Mouse (Mus musculus): ENCODE data around the gene Cc2d1a. TPM values are rescaled to one million over a fixed set of nuclear protein-coding genes. Genes with fewer than 3 reads are reported as not detected.
A peak's percentile ranks its signal among the peaks of the same experiment; 100 is the strongest.

Gene Cc2d1a
- polyA plus RNA-seq, 1 experiment from 2014 or later, result 16.3 TPM

GRCm38 (mm10) chr8:84089277-84089676, 58.5 kb downstream of the Cc2d1a start:
- DNase-seq (ENCODE audit: low spot score) (no peak), ATAC-seq (no peak)
- Histone ChIP-seq H3K9me3 (ENCODE audit: low read length) (no peaks in the 10 kb centered on the region), H3K4me1 (ENCODE audit: insufficient read depth, low read depth, low read length) (no peaks in the 10 kb centered on the region), H3K4me3 (ENCODE audit: low read depth, low read length) (no peak overlapping the region), H3K36me3 (ENCODE audit: insufficient read depth, low read length) (peaks cover 23% of the 10 kb centered on the region; the same call in 1 of the 2 replicates), H3K27ac (ENCODE audit: low read length) (no peak overlapping the region), H3K27me3 (replicated peaks; ENCODE audit: insufficient read depth, low read length) (no peaks in the 10 kb centered on the region), H3K4me2 (replicated peaks; ENCODE audit: low read depth, low read length) (no peak overlapping the region), H3K9ac (replicated peaks; ENCODE audit: low read depth) (no peak overlapping the region)
- WGBS, result 59% methylated on average over 9 of the region's 9 CpGs
- TF ChIP-seq CTCF (IDR thresholded peaks at IDR 0.05) (no peak), EP300 (IDR thresholded peaks at IDR 0.05) (no peak)

GRCm38 (mm10) chr8:84087821-84088220, 59.9 kb downstream of the Cc2d1a start:
- no peak for DNase-seq (ENCODE audit: low spot score)
- Histone ChIP-seq H3K9ac (replicated peaks; ENCODE audit: low read depth) (no peak overlapping the region), H3K4me1 (ENCODE audit: insufficient read depth, low read depth, low read length) (no peaks in the 10 kb centered on the region), H3K9me3 (ENCODE audit: low read length) (no peaks in the 10 kb centered on the region), H3K36me3 (ENCODE audit: insufficient read depth, low read length) (peaks cover 30% of the 10 kb centered on the region), H3K27ac (ENCODE audit: low read length) (no peak overlapping the region), H3K27me3 (replicated peaks; ENCODE audit: insufficient read depth, low read length) (no peaks in the 10 kb centered on the region), H3K4me3 (ENCODE audit: low read depth, low read length) (no peak overlapping the region), H3K4me2 (replicated peaks; ENCODE audit: low read depth, low read length) (no peak overlapping the region)
- no peak for ATAC-seq
- 95% methylated on average over 14 of the region's 14 CpGs for WGBS
- TF ChIP-seq CTCF (IDR thresholded peaks at IDR 0.05) (no peak), EP300 (IDR thresholded peaks at IDR 0.05) (no peak)

GRCm38 (mm10) chr8:84087156-84087555, 60.6 kb downstream of the Cc2d1a start:
- no peak overlapping the region for H3K9ac ChIP-seq (replicated peaks; ENCODE audit: low read depth)
- no peak overlapping the region for H3K27ac ChIP-seq (ENCODE audit: low read length)
- TF ChIP-seq EP300 (IDR thresholded peaks at IDR 0.05) (no peak), CTCF (IDR thresholded peaks at IDR 0.05) (no peak)
- no peak for DNase-seq (ENCODE audit: low spot score)
- no peaks in the 10 kb centered on the region for H3K4me1 ChIP-seq (ENCODE audit: insufficient read depth, low read depth, low read length)
- peaks cover 36% of the 10 kb centered on the region for H3K36me3 ChIP-seq (ENCODE audit: insufficient read depth, low read length)
- 92% methylated on average over 7 of the region's 7 CpGs for WGBS
- no peaks in the 10 kb centered on the region for H3K27me3 ChIP-seq (replicated peaks; ENCODE audit: insufficient read depth, low read length)
- H3K4me3 ChIP-seq (ENCODE audit: low read depth, low read length), result no peak overlapping the region
- H3K9me3 ChIP-seq (ENCODE audit: low read length), result no peaks in the 10 kb centered on the region
- H3K4me2 ChIP-seq (replicated peaks; ENCODE audit: low read depth, low read length), result no peak overlapping the region
- no peak for ATAC-seq

GRCm38 (mm10) chr8:84084341-84085115, 63.2 kb downstream of the Cc2d1a start:
- Histone ChIP-seq H3K27me3 (replicated peaks; ENCODE audit: insufficient read depth, low read length) (no peaks in the 10 kb centered on the region), H3K4me2 (replicated peaks; ENCODE audit: low read depth, low read length) (no peak overlapping the region), H3K36me3 (ENCODE audit: insufficient read depth, low read length) (peaks cover 46% of the 10 kb centered on the region), H3K4me3 (ENCODE audit: low read depth, low read length) (no peak overlapping the region), H3K9ac (replicated peaks; ENCODE audit: low read depth) (no peak overlapping the region), H3K4me1 (ENCODE audit: insufficient read depth, low read depth, low read length) (no peaks in the 10 kb centered on the region), H3K27ac (ENCODE audit: low read length) (no peak overlapping the region), H3K9me3 (ENCODE audit: low read length) (no peaks in the 10 kb centered on the region)
- no peak for TF ChIP-seq CTCF (IDR thresholded peaks at IDR 0.05)
- no peak for TF ChIP-seq EP300 (IDR thresholded peaks at IDR 0.05)
- WGBS, result 65% methylated on average over 29 of the region's 42 CpGs
- DNase-seq (ENCODE audit: low spot score) (no peak), ATAC-seq (no peak)

GRCm38 (mm10) chr8:84083829-84084241, 63.9 kb downstream of the Cc2d1a start:
- H3K36me3 ChIP-seq (ENCODE audit: insufficient read depth, low read length), result peaks cover 46% of the 10 kb centered on the region
- H3K9ac ChIP-seq (replicated peaks; ENCODE audit: low read depth), result no peak overlapping the region
- TF ChIP-seq EP300 (IDR thresholded peaks at IDR 0.05) (no peak), CTCF (IDR thresholded peaks at IDR 0.05) (peak; percentile 32)
- WGBS, result 39% methylated on average over 8 of the region's 8 CpGs
- peak; percentile 19 for DNase-seq (ENCODE audit: low spot score)
- H3K9me3 ChIP-seq (ENCODE audit: low read length), result no peaks in the 10 kb centered on the region
- no peak overlapping the region for H3K4me3 ChIP-seq (ENCODE audit: low read depth, low read length)
- no peak overlapping the region for H3K27ac ChIP-seq (ENCODE audit: low read length)
- ATAC-seq, result 0 out of 2 replicates have a peak, but pooled peaks have one; percentile 24
- no peak overlapping the region for H3K4me2 ChIP-seq (replicated peaks; ENCODE audit: low read depth, low read length)
- H3K4me1 ChIP-seq (ENCODE audit: insufficient read depth, low read depth, low read length), result no peaks in the 10 kb centered on the region
- no peaks in the 10 kb centered on the region for H3K27me3 ChIP-seq (replicated peaks; ENCODE audit: insufficient read depth, low read length)

MicroRNAs encoded within 50 kb of the gene (microRNA counts, 519-probe panel; counts per million panel counts)
- microRNA mmu-miR-181c (4,401 counts per million, percentile 47 among the panel's probes with 10 or more counts), microRNA mmu-miR-709 (not detected)

Small RNA genes lying within 50 kb of the gene (microRNA-seq; reads per million reads assigned to microRNA genes)
- gene Gm25110 (not detected), gene Mir181c (4,235 reads per million, percentile 88 among the genes with 10 or more reads in this experiment), gene Mir181d (1,413 reads per million, percentile 78 among the genes with 10 or more reads in this experiment), gene Mir709 (not detected)

Other genes with a start within 250 kb of the Cc2d1a start
- gene Adgrl1, start 247.8 kb downstream of the Cc2d1a start, polyA plus RNA-seq (2015; fragmentation: Nextera tagmentation; extraction: Ambion mirVana), result 11.4 and 14.3 TPM in 2 replicates
- gene Gm10644, start 192.7 kb downstream of the Cc2d1a start, polyA plus RNA-seq (2015; fragmentation: Nextera tagmentation; extraction: Ambion mirVana), result 0.12 and 0.36 TPM in 2 replicates
- gene Asf1b, start 192.4 kb downstream of the Cc2d1a start, polyA plus RNA-seq (2015; fragmentation: Nextera tagmentation; extraction: Ambion mirVana), result 7.1 and 8.0 TPM in 2 replicates
- gene Prkaca, start 174.9 kb downstream of the Cc2d1a start, polyA plus RNA-seq (2015; fragmentation: Nextera tagmentation; extraction: Ambion mirVana), result 93.8 and 94.9 TPM in 2 replicates
- 5.3 and 5.6 TPM in 2 replicates for gene Samd1, start 150.3 kb downstream of the Cc2d1a start, polyA plus RNA-seq (2015; fragmentation: Nextera tagmentation; extraction: Ambion mirVana)
- 0.63 and 1.0 TPM in 2 replicates for gene 1700067K01Rik, start 146.4 kb downstream of the Cc2d1a start, polyA plus RNA-seq (2015; fragmentation: Nextera tagmentation; extraction: Ambion mirVana)
- gene 2210011C24Rik, start 135.8 kb downstream of the Cc2d1a start, polyA plus RNA-seq (2015; fragmentation: Nextera tagmentation; extraction: Ambion mirVana), result 51.0 and 70.4 TPM in 2 replicates
- gene Palm3, start 126.5 kb downstream of the Cc2d1a start, polyA plus RNA-seq (2015; fragmentation: Nextera tagmentation; extraction: Ambion mirVana), result 1.1 and 1.6 TPM in 2 replicates
- 0.56 and 0.93 TPM in 2 replicates for gene Il27ra, start 105.3 kb downstream of the Cc2d1a start, polyA plus RNA-seq (2015; fragmentation: Nextera tagmentation; extraction: Ambion mirVana)
- 0.26 TPM in 1 of 2 replicates, not detected in the other for gene Rln3, start 102.9 kb downstream of the Cc2d1a start, polyA plus RNA-seq (2015; fragmentation: Nextera tagmentation; extraction: Ambion mirVana)
- 1.2 and 1.3 TPM in 2 replicates for gene Gm10643, start 82.8 kb downstream of the Cc2d1a start, polyA plus RNA-seq (2015; fragmentation: Nextera tagmentation; extraction: Ambion mirVana)
- 4.5 and 5.2 TPM in 2 replicates for gene Rfx1, start 81.1 kb downstream of the Cc2d1a start, polyA plus RNA-seq (2015; fragmentation: Nextera tagmentation; extraction: Ambion mirVana)
- 5.1 TPM in 2 replicates for gene Dcaf15, start 43.2 kb downstream of the Cc2d1a start, polyA plus RNA-seq (2015; fragmentation: Nextera tagmentation; extraction: Ambion mirVana)
- 0.17 and 0.19 TPM in 2 replicates for gene Podnl1, start 21.9 kb downstream of the Cc2d1a start, polyA plus RNA-seq (2015; fragmentation: Nextera tagmentation; extraction: Ambion mirVana)
- gene 4930432K21Rik, start 89 bp upstream of the Cc2d1a start, polyA plus RNA-seq (2015; fragmentation: Nextera tagmentation; extraction: Ambion mirVana), result 0.80 and 1.0 TPM in 2 replicates
- gene Nanos3, start 37.3 kb upstream of the Cc2d1a start, polyA plus RNA-seq (2015; fragmentation: Nextera tagmentation; extraction: Ambion mirVana), result 1.9 and 3.2 TPM in 2 replicates
- 7.8 and 8.4 TPM in 2 replicates for gene Zswim4, start 89.1 kb upstream of the Cc2d1a start, polyA plus RNA-seq (2015; fragmentation: Nextera tagmentation; extraction: Ambion mirVana)
- gene D8Ertd738e, start 101.8 kb upstream of the Cc2d1a start, polyA plus RNA-seq (2015; fragmentation: Nextera tagmentation; extraction: Ambion mirVana), result 302 and 339 TPM in 2 replicates
- gene Mri1, start 109.4 kb upstream of the Cc2d1a start, polyA plus RNA-seq (2015; fragmentation: Nextera tagmentation; extraction: Ambion mirVana), result 47.4 and 56.8 TPM in 2 replicates
- gene Ccdc130, start 122.4 kb upstream of the Cc2d1a start, polyA plus RNA-seq (2015; fragmentation: Nextera tagmentation; extraction: Ambion mirVana), result 14.7 and 17.4 TPM in 2 replicates
- gene Cacna1a, start 240.5 kb upstream of the Cc2d1a start, polyA plus RNA-seq (2015; fragmentation: Nextera tagmentation; extraction: Ambion mirVana), result 2.0 and 3.3 TPM in 2 replicates